Mouse (Mus musculus): ENCODE measurements around the gene Cs.

DNA sequence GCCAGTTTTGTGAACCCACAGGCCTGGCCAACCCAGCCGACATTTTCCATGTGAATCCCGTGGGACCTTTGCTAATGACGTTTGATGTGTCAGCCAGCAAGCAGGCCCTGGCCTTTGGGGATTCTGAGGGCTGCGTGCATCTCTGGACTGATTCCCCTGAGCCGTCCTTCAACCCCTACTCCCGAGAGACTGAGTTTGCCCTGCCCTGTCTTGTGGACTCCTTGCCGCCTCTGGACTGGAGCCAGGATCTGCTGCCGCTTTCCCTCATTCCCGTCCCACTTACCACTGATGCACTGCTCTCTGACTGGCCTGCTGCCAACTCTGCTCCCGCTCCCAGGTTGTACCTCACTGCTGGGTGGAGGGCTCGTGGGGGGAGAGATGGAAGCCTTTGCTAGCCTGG lies 27.4 kb upstream of the Cs start:
- TF ChIP-seq CTCF (IDR thresholded peaks at IDR 0.05; ENCODE audit: control insufficient read depth, insufficient read depth, low read length) (no peak), POLR2A (IDR thresholded peaks at IDR 0.05; ENCODE audit: borderline replicate concordance, control insufficient read depth, low read depth, low read length) (no peak)

All from bone marrow, adult 2 months (tissue).